Mouse (Mus musculus): ENCODE measurements around the gene Ifi27l2a.

DNA sequence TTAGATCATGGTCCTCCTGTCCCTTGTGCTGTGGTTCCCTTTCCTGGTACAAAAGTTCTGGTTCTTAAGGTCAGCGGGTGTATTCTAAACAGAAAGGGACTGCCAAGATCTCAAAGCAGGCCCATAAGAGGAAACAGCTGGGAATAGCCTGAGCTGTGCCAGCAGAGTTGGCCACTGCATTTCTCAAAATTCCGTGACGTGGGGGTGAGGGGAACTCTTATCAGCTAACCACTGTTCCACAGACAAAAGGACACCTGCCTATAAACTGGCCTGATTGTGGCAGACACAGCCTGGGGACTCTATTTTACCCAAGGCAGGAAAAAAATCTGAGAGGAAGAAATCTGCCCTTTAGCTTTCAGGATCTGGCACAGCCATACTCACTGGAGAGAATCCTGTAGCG lies 43.8 kb upstream of the Ifi27l2a start:
- no peak for TF ChIP-seq CTCF (IDR thresholded peaks at IDR 0.05; ENCODE audit: control insufficient read depth, insufficient read depth, insufficient read length)
- no peak for TF ChIP-seq USF1 (IDR thresholded peaks at IDR 0.05; ENCODE audit: low read depth)
- no peak for TF ChIP-seq MAX (IDR thresholded peaks at IDR 0.05)
- no peak for TF ChIP-seq MYOG (IDR thresholded peaks at IDR 0.05; ENCODE audit: control insufficient read depth, extremely low read depth, insufficient read length)
